Mouse (Mus musculus): ENCODE data around the gene Zrsr1.

Gene Zrsr1

GRCm38 (mm10) chr11:23008824-23009200 is 37.0 kb downstream of the Zrsr1 start:
- DNase-seq (ENCODE audit: low spot score) = no peak

GRCm38 (mm10) chr11:23013096-23013495 is 41.3 kb downstream of the Zrsr1 start:
- DNase-seq (ENCODE audit: low spot score) = no peak

- no peak for DNase-seq (ENCODE audit: low spot score)
Observed at GRCm38 (mm10) chr11:23013580-23014294, 41.9 kb downstream of the Zrsr1 start.

- DNase-seq (ENCODE audit: low spot score) = no peak
Observed at GRCm38 (mm10) chr11:23014996-23015395, 43.2 kb downstream of the Zrsr1 start.

- DNase-seq (ENCODE audit: low spot score) = no peak
Observed at GRCm38 (mm10) chr11:23017943-23018342, 46.1 kb downstream of the Zrsr1 start.

- DNase-seq (ENCODE audit: low spot score) = no peak
Observed at GRCm38 (mm10) chr11:23020116-23020770, 48.4 kb downstream of the Zrsr1 start.

GRCm38 (mm10) chr11:23020841-23021240 is 49.0 kb downstream of the Zrsr1 start:
- DNase-seq (ENCODE audit: low spot score) = no peak

- DNase-seq (ENCODE audit: low spot score) = no peak
Observed at GRCm38 (mm10) chr11:23023155-23023554, 51.4 kb downstream of the Zrsr1 start.

- DNase-seq (ENCODE audit: low spot score) = no peak
Observed at GRCm38 (mm10) chr11:23024169-23024568, 52.4 kb downstream of the Zrsr1 start.

Measured in T-cell, adult 2 months (primary cell).